Mouse (Mus musculus) macrophage (primary cell): ENCODE results near the gene Map2k4. TPM values are rescaled to one million over a fixed set of nuclear protein-coding genes. Genes with fewer than 3 reads are reported as not detected.

Source experiments
- H3K27ac ChIP-seq: fragments of 350-480 bp; formaldehyde crosslinking; 2 replicates; pipeline ENCODE4 v1.9.0; 2021
- H3K36me3 ChIP-seq: fragments of 350-480 bp; formaldehyde crosslinking; 2 replicates; pipeline ENCODE4 v1.9.0; 2021; ENCODE audit errors: inconsistent target
- H3K4me3 ChIP-seq: fragments of 350-480 bp; formaldehyde crosslinking; 2 replicates; pipeline ENCODE4 v1.9.0; 2021; ENCODE audit errors: inconsistent target
- H3K79me2 ChIP-seq: fragments of 350-480 bp; formaldehyde crosslinking; 2 replicates; pipeline ENCODE4 v1.9.0; 2021; ENCODE audit errors: inconsistent target
- WGBS: methylation state at CpG from one replicate; pipeline ENCODE4 v1.1.7; 2026; ENCODE audit warnings: inconsistent platforms; ENCODE audit not compliant: missing documents; 5-methylcytosine and 5-hydroxymethylcytosine counted together
- polyA plus RNA-seq: library from polyadenylated mRNA; stranded (reverse); fragments of 250-400 nt; gene quantifications from 3 replicates; pipeline ENCODE4 v1.2.4, GENCODE M21; 2018; ENCODE audit warnings: inconsistent platforms

Map2k4 gene
- polyA plus RNA-seq, 1 experiment from 2014 or later, result 36.5 TPM

DNA sequence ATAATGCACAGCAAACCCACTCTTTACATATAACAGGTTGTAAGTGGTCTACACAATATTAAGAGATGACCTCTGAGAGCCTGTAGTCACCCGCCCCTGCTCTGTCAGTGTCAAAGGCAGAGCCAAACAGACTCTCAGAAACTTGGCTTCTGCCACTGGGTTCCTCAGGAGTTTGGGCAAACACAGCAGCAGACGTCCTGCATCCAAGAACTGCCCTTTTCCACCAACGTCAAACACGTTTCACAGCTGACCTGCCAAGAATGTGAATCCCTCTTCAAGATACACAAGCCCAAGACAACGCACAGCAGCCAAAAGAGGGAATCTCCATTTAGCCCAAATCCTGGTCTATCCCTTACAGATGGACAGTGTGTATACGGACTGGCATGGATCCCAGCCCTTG, 147.8 kb downstream of the Map2k4 start:
- no peaks in the 10 kb centered on the region for H3K36me3 ChIP-seq
- H3K4me3 ChIP-seq, result no peak overlapping the region
- WGBS, result 91% methylated on average over 6 of the region's 6 CpGs
- H3K79me2 ChIP-seq, result no peaks in the 10 kb centered on the region
- no peak overlapping the region for H3K27ac ChIP-seq

Other genes with a start within 250 kb of the Map2k4 start
- 6.8 to 9.3 TPM (median 7.4 TPM) in 3 replicates for gene Zkscan6, start 18.9 kb upstream of the Map2k4 start, polyA plus RNA-seq